Mouse (Mus musculus) monocyte, adult 2 months (primary cell): ENCODE measurements around the gene Dock4.

Experiments
- DNase-seq, 2 experiments: peaks; one replicate each; pipeline ENCODE4 v3.0.0; 2022; ENCODE audit warnings: low spot score in 2 of 2, low read depth in 1 of 2

Gene Dock4

GRCm38 (mm10) chr12:40645869-40646268 lies 200.1 kb downstream of the Dock4 start:
- no peak for DNase-seq

DNA sequence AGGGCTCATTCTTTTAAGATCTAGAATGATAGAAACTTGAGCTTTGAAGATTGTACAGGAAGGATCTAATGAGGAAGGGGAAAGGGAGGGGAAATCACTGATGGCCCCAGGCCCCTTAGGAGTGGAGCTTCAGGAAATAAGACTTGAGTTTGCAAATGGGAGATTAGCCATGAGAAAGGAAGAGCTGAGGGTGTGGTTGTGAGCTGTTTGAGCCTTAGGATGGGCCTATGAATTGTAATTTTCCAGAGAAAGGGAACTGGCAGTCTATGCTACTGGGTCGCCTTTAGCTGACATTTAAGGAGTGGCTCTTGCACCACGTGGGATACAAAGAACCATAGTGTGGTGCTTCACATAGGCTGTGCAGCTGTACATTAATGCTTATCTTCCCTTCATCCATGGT lies 208.6 kb downstream of the Dock4 start:
- DNase-seq: no peak

DNA sequence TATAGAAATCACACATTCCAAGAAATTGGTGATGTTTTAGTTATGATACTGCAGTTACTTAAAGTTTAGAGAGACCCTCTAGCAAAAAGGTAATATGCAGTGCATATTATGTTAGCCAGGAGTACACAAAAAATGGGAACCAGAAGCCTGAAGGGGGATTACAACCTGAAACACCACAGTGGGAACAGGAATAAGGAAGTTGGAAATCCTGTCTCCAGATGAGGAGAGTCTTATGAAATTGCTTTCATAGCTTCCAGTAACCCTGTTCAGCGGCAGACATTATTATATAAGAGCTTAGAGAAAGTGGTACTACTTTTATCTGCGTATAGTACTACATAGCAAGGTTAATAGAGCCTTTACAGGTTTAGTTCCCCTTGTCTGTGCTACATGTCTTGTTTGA lies 210.1 kb downstream of the Dock4 start:
- DNase-seq: no peak

- no peak for DNase-seq
Observed at GRCm38 (mm10) chr12:40656438-40656837, 210.7 kb downstream of the Dock4 start.

- DNase-seq: no peak
Observed at GRCm38 (mm10) chr12:40657229-40657885, 211.6 kb downstream of the Dock4 start.

DNA sequence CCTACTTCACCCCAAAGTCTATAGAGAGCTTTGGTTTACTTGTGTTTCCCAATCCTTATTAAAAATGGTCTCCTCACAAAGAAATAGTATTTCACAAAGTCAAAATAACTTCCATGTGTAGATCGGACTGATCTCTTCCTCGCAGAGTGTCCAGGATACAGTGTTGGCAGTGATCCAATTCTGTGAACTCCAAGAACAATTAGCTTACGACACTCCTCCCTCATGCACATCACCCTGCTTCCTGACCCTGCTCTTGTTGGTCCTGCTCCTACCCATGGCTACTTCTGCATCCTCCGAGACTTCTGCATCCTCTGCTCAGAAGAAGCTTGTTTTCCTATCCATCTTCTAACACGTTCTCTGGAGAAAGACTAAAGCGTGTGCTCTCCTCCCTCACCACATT lies 213.9 kb downstream of the Dock4 start:
- no peak for DNase-seq

DNA sequence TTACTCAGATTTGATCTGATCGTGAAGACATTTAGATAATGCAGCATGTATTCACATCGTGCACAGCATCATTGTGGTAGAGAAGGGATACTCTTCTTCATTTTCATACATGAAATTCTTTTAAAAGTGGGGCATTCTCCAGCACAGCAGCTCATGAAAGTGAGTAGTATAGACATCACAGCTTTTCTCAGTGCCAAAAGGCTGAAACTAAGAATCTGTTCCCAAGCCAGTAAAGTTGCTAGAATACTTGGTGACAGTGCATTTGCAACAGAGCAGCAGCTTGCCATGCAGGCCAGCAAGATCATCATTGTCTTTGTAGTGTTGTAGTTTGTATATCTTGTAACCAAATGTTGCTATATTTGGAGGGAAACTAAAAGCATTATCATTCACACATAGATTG lies 223.7 kb downstream of the Dock4 start:
- no peak for DNase-seq

DNA sequence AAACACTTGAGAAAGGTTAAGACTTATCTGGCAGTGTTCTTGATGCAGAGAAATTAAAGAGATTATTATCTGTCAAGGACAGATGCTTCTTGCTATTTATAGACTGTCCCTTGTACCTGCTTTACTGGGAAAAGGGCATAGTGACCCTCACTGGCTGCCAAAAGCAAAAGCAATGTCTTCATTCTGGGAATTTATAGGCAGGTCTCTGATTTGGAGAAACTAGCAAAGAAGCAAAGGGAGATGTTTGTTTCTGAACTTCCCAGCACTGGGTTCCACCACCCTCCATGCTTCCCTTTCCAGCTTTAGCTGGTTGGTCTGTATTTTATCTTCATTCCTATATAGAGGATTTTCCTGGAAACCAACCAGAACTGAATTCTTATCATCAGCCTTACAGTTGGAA lies 225.0 kb downstream of the Dock4 start:
- DNase-seq: no peak

DNA sequence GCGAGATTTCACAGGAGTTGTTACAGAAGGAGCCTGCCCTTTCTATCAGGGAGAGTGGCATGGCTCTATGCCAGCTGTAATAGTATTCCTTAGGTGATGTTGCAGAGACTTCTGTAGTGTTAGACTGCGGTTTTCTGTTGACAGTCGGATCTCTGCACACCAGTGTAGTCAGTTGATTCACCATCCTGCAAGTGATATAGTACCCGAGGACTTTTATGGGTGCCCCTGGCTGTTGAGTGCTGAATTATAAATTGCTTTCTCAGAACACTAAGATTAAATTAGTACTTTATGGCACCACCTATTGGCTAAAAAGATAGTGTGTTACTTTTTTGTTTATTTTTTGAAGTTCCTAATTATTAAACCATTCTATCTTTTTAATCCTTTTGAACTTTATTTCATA lies 234.0 kb downstream of the Dock4 start:
- DNase-seq: no peak

GRCm38 (mm10) chr12:40680551-40680950 lies 234.8 kb downstream of the Dock4 start:
- peak; percentile 15 to 16 for DNase-seq

DNA sequence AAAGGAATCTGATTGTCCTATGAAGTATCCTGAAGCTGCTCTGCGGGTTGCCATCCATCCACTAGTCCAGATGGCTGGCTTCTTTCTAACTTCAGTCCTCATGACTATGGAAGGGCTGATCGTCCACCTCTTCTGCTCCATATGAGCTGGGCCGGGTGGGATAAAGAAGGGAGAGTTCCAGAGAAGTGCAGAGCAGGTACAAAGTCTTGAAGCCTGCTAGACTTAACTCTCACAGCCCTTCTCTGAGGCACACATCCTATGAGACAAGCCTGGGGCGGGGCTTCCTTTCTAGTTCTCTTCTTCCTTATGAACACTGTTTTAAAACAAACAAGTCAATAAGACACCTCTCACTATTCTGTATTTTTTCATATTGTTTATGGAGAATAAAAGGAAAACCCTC lies 245.7 kb downstream of the Dock4 start:
- DNase-seq: no peak

GRCm38 (mm10) chr12:40694082-40694721 lies 248.4 kb downstream of the Dock4 start:
- no peak for DNase-seq

GRCm38 (mm10) chr12:40698330-40698729 lies 252.6 kb downstream of the Dock4 start:
- no peak for DNase-seq

GRCm38 (mm10) chr12:40702233-40702792 lies 256.6 kb downstream of the Dock4 start:
- no peak for DNase-seq

DNA sequence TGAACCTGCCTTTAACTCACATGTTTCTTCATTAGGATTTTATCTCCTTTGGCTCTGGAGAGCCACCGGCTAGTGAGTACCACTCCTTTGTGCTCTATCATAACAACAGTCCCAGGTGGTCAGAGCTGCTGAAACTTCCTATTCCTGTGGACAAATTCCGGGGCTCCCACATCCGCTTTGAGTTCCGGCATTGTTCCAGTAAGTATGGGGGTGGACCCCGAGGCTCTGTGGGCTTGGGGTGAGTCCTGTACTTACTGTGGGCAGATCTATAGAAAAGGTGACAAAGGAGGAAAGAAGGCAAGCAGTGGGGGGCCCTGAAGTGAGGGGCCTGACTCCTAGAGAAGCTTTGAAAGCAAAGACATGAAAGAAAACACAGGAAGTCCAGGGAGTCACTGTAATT lies 258.5 kb downstream of the Dock4 start:
- no peak for DNase-seq

DNA sequence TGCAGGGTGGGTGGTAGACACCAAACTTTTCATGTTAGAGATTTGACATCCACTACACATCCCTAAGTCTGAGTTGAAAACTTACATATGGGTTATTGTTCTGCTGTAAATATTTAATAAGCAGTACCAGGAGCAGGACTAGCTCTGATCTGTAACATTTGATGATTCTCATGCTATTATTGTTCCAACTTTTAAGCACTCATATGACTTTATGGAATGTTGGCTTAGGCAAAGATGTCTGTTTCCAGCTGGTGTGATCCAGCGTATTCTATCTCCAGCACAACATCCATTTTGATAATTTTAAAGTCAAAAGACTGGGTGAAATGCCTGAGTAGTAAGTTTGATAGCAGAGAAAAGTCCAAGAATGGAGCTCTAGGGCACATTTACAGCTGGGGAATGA lies 261.4 kb downstream of the Dock4 start:
- DNase-seq: no peak

DNA sequence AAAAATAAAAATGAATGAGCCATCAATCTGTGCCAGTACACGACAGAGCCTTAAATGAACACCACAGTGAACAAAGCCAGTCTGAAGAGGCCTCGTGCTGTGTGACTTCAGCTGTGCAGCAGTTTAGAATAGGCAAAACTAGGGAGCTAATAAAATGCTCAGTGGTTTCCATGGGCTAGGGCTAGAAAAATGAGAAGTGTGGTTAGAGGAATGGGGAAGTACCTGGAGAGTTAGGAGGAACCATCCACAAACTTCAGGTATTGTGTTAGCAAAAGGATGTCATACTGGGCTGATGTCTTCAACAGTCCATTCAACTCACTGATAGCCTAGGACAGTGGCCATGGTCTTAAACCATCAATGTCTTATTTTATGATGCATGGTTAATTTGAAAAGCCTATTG lies 263.3 kb downstream of the Dock4 start:
- DNase-seq: no peak

DNA sequence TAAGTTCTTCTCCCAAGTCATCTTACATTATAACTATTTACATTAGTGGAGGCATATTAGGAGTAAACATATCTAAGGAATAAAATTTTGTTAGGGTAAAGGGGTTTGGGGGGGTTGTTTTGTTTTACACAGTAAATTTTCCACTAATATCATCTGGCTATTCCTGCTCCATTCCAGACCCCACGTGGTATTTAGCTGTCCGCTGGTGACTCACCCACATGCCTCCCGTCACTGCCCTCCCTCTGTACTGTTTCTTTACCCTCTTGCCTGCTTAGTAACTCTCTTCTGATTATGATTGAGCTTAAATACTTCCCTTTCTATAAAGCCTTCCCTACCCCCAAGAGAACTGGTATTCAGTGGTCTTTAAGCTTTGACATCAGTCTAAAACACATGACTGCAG lies 266.5 kb downstream of the Dock4 start:
- DNase-seq: no peak

GRCm38 (mm10) chr12:40714288-40714687 lies 268.5 kb downstream of the Dock4 start:
- DNase-seq: no peak

GRCm38 (mm10) chr12:40715174-40715573 lies 269.4 kb downstream of the Dock4 start:
- DNase-seq: no peak

DNA sequence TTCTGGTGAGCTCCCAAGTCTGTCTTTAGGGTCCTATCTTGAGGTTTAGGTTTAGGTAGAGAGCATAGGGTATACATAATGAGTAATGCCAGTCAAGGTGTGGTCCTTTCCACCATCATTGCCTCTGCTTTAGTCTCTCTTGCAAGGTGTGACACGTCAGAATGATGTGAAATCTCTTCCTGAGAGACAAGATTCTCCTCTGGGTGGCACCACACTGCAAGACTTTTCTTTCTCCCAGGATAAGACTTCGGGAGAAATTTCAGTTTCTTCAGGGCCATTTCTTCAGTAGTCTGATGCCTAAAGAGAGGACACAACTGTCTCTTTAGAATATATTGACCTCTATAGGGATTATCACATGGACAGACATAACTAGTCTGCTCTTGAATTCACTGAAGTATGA lies 282.6 kb downstream of the Dock4 start:
- DNase-seq: no peak

DNA sequence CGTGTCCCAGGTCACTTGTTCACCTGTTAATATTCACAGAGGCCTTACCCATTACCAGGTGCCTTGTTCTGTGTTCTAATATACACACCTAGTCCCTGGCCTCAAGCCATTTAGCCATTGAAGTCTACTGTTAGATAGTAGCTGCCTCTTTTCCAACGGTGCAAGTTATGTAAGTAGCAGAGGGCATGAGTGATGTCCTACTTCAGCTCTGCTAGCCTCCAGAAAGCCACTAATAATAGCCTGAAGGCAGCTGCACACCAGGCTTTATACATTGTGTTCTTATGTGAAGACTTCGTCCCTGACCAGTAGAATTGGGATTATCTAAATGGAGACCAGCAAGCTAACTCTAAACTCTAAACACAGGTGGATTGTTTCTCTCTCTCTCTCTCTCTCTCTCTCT lies 285.0 kb downstream of the Dock4 start:
- DNase-seq: no peak

- no peak for DNase-seq
Observed at GRCm38 (mm10) chr12:40745501-40745900, 299.7 kb downstream of the Dock4 start.
